Mouse (Mus musculus) gastrocnemius, adult 18-20 months (tissue): ENCODE data around the gene Frem1. TPM values are rescaled to one million over a fixed set of nuclear protein-coding genes. Genes with fewer than 3 reads are reported as not detected.

ENCODE experiments used
- DNase-seq: peaks from one replicate; pipeline ENCODE4 v3.0.0; 2021; ENCODE audit warnings: low spot score
- total RNA-seq, 2 experiments: library from RNA; stranded (reverse); gene quantifications; 2 replicates each; pipeline ENCODE4 v1.2.3; 2021

Frem1 gene
- total RNA-seq, 2 experiments from 2014 or later = 0.19 to 0.37 TPM

DNA sequence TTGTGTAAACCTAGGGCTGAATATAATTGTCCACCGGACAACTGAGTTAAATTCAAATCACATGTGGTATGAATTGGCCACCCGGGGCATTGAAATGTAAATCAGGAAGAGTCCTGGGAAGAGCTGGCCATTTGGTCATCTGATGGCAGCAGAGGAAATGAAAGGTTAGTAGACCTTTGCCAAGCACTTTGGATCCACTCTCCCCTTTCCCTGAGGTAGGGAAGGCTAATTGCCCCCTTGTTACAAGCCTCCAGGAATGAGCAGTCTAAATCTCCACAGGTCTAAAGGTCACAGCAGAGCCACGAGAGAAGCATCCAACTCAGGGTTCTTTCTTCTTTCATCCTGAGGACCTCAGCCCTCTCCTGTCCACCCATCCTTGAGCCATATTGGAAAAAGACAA, 20.5 kb downstream of the Frem1 start:
- DNase-seq = no peak

DNA sequence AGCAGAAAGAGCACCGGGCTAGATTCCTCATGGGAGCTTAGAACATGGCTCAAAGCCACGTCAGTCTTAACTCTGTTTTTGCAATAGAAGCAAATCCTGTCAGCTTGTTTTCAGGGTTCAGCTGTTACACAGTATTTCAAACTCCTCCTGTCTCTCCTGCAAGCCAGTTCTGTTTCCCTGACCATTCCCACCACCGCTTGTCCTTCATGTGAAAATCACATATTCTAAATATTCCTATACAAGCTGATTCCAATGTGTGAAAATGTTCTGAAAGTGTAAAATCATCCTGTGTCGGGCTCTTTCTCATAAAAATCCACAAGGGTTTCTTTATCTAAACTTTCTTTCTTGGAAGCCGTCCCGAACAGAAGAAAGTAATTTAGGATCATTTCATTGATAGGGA, 22.0 kb downstream of the Frem1 start:
- DNase-seq = no peak

DNA sequence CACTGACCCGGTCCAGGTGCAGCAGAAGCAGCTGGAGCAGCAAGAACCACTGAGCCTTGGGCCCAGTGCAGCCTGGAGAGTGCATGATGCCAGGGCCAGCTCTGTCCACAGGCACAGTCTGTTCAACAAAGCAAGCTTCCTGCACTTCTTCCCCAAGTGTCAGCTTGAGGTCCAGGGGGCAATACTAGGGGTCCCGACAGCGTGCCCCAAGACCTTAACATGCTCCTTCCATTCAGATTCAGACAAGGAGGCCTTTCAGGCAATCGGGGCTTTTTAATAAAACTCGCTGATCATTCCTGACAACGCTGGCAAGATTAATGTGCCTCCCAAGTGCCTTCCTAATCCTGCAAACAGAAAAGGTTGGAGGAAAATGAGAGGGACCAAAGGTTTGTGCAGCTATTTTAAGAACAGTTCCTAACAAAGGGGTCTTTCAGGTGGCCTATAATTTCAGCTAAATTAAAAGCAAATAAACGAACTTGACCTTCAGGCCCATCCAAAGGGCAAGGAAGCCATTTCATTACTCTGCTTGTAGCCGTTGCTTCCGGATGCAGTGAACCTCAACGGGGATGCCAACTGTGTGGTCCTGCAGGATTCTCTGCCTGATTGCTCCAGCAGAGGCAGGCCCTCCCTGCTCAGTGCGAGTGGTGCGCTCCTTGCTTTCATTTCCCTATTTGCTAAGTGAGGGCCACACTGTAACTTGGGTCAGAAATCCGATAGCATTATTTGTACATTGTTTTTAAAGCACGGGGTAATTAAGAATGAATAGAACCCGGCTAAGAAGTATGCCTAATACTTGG, 31.2 kb downstream of the Frem1 start:
- no peak for DNase-seq

DNA sequence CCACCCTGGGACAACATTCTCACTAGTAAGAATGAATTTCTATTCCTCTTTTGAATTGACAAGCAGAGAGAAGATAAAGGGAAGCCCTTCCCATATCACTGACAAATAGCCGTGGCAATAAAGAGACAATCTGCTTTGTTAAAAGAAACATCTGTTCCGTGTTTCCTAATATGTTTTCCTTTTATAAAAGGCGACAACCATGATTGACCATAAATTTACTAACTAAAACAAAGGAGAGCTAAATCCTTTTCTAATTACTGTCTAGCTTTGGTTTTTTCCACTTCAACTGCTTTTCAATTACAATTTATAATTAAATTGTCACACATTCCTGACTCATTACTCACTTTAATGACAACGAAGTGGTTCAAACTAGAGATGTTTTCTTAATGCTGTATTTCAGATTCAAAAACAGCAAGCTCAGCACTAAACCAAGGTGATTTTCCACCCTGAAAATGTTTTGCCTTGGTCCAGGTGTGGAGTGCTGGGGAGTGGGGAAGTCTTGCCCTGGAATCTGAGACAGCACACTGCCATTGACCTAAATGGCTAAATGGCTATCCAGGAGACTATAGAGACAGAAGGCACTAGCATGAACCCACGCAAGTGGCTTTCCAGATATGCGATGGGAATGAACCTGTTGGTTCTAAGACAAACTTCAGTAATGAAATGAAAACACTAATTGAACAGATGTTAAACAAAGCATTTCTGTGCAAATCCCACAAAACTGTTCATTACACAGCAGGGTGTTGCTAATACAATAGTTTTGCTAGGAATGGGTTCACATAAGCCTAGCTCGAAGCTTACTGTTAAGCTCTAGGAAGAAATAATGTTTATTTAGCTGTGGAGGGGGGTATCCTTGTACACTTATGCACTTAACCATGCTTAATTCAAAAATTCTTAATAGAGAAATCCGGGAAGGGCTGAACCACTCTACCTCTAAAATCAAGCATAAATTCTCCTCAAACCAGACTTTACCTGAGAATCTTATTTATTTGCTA, 33.7 kb downstream of the Frem1 start:
- no peak for DNase-seq

DNA sequence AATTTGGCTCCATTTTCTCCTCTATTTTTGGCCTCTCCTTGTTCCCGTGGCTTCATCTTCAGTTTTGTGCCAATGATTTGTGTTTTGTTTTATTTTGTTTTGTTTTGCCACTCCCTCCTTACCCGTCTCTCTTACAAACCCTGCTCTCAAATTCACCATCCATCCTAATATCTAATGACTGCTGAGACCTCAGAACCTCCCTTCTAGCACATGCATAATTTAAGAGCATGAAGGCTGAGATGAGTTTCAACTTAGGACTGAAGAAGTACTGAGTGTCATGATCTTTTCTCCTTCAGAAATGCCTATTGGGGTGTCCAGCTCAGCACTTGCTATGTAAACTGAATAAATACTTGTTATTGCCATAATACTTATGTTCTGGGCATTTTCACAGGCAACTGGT, 37.6 kb downstream of the Frem1 start:
- no peak for DNase-seq

DNA sequence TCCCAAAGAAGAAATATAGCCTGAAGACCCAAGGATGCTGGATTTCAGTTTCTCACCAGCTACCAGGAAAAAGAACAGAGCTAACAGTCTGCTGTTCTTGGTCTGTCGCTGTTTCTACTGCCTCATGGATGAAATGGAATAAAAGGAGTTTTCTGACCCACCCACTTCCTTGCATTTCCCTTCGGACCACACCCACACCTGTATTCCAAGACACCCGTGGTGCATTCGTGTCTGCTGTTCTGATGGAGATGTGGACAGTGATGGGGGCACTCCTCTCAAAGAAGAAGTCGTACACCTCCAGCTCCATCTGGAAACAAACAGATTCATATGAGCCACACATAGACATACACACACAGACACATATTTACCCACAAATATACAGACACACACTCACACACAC, 48.1 kb downstream of the Frem1 start:
- DNase-seq = no peak

DNA sequence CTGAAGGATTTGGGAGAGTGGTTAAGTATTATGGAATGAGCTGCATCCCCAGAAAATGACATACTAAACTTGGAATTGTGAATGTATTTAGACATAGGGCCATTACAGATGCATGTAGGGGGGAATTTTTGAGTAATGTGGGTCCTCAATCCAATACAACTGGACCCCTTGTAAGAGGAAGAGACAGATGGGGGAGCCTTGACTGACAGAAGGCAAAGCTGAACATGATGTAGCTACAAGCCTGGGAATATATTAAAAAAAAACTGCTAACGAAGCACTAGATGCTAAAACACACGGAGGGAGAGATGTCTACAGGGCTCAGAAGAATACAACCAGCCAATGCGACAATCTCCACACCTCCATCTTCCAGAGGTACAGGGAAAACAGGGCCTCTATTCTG, 60.1 kb downstream of the Frem1 start:
- no peak for DNase-seq

DNA sequence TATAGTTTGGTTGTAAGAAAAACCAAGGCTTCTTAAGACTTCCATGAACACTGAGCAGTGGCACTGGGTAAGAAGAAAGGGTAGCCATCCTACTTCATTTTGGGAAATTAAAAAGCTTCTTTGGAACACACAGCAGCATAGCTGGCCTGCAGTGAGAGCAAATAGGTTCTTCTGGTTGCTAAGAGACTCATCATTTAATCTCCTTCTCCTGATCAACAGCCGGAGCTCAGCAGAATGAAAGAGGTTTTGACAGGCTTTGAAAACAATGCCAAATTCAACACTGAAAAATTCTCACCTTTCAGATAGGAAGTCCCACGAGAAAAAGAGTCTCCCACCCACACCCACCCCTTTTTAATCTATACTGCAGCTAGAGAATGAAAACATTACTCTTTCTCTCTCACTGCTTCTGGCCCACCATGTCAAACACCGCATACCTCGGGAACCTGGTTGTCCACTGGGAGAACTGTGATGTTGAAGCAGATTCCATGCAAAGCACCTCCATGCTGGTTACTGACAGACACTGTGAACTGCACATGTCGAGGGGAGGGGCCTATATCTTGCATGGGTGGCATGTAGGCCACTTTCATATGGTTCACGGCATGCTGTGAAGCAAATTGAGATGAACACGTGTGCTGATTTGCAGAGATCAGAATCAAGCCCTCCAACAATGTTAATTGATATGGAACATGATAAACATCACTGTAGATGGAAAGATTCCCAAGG, 61.0 kb downstream of the Frem1 start:
- no peak for DNase-seq

DNA sequence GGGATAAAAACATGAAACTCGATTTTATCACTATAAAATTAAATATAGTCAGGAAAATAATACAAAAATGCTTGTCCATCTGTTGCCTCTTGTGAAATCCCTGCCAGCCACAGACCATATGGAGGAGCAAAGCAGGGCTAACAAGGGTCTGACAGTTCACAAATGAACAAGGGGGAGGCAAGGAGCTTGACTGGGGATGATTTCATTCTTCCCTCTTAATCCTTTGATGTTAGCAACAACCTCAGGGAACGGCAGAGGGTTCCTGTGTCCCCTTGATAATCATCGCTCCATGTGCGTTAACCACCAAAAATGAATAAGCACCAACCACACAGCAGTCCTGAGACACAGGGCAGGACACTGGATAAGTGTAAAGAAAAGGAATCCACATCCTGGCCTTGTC, 79.8 kb downstream of the Frem1 start:
- DNase-seq = no peak

DNA sequence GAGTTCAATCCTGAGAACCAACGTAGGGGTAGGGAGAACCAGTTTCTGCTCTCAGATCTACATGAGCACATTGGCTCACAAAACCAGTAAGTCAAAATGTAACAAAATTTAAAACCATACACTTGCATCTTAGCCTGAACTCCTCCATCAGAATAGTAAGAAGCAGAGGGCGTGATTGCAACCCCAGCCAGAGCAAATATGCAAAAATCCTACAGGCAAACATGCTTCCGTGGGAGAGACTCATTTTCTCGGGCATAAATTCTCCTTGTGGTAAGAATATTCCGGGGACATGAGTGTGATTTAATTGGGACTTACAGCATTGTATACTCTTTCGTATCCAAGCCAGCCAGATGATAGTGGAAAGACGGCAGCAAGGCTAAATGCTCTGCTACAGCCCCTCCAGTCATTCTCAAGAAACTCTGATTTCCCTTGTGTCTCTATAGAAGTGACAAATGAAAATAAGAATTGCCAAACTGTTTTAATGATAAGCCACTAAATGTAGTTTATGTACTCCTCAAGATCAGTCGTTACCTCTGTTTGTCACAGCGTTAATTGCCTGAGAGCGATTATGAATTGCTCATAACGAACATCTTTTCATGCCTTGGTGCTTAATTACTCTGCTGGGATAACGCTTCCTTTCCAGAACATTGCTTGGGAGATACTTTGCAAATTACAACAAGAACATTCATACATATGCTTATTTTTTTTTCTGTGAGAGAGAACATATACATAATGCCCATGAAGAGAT, 81.1 kb downstream of the Frem1 start:
- DNase-seq = no peak

DNA sequence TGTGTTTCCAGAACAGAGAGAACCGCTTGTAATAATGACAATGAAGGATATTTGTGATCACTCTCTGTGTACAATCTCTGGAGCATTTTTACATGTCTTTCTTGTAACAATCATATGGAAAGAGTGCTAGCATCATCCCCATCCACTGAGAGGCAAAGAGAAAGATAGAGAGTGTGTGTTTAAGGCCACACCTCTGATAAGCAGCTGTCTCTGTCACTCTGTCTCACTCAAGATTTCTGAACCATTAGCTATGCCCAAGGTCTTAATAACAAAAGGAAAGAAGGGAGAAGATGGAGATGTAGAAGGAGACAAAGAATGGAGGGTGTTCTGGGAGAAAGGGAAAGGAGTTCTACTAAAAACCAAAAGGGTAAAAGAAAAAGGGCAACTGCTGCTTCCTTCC, 91.1 kb downstream of the Frem1 start:
- DNase-seq = no peak

DNA sequence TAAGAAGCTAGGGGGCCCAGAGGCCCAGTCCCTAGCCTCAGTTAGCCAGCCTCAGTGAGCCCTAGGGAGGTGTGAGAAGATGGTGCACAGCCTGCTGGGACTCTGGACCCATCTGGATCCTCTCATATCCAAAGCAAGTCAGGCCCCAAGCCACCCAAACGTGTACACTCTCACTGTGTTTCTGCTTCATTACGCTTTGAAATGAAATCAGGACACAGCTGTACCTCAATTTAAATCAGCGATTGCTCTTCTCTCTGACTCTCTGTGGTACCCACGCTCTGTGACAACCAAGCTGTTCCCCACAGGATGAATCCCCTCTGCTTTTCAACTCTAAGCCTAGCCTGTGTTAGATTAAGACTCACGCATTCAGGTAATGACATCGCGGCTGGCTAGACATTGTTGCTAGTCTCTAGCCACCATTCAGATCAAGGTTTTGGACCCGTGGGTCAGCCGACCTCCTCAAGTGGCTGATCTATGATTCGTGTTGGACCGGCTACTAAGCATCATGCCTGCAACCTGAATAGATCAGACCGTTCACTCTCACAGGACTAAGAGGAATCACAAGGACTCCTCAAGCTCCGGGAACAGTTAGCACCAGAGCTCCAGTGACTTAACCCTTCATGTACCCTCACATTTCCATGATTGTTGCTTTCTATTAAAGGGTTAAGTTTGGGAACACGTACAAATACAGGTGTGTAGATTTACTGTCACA, 94.2 kb downstream of the Frem1 start:
- no peak for DNase-seq

DNA sequence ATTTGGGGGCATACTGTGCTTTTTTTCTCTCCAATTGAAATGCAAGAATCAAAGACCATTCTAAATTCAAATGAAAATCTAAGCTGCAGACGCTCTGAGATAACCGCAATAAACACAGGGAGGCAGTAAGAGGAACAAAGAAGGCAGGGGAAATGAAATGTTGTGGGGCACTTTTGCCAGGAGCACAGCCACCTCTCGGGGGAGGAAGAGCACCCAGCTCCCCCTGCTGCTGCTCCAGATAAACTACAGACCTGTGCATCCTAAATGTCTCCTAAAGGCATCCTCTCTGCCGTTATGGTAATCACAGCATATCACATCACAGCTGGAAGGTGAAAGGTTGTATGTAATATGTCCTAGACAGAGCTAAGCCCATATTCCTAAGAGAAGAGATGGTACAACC, 98.1 kb downstream of the Frem1 start:
- DNase-seq = no peak

DNA sequence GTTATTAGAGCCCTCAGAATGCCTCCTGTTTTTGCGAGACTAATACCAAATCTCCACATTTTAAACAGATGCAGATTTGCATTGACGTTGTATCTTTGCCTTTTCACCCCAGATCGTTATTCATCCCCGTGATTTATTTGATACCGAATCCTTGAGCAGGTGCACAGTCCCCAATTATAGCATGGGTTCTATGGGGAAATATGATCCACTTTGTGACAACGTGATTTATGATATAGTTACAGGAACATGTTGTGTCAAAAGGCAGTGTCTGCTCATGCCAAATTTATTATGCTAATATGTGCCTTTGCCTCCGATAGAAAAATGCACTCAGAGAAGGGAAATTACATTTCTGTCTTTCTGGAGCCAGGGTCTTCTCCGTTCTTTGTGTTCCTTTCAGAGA, 102.6 kb downstream of the Frem1 start:
- peak; percentile 38 for DNase-seq

DNA sequence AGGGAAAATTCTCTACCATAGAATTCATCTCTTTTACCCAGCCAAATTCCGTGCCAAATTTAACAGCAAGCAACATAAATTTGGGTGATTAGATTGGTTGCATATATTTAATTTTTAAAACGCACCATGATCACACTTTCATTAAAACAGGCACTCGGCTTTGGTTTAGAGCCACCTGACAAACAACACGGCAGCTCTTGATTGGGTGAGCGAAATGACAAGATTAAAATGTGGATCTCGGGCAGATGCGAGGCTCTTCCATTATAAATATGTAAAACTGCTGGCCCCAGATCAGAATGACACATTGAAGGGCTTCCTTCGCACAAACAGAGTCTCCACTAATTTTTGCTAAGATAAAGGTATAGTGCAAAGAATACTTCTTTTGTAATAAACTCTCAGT, 105.4 kb downstream of the Frem1 start:
- DNase-seq = no peak

DNA sequence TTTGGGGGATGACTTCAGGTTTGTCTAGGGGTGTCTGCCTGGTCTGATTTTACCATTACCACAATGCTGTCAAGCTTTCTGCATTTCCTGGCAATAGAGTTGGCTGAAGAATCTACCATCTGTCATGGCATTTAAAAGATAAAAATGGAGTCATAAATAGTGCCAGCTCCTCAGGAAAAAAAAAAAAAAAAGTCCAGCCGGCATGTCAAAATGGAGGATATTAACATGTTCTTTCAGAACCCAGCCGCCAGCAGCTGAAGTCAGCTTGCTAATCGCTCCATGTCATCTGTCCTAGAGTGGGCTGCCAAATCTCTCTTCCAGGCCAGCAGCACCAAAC, 105.9 kb downstream of the Frem1 start:
- no peak for DNase-seq

DNA sequence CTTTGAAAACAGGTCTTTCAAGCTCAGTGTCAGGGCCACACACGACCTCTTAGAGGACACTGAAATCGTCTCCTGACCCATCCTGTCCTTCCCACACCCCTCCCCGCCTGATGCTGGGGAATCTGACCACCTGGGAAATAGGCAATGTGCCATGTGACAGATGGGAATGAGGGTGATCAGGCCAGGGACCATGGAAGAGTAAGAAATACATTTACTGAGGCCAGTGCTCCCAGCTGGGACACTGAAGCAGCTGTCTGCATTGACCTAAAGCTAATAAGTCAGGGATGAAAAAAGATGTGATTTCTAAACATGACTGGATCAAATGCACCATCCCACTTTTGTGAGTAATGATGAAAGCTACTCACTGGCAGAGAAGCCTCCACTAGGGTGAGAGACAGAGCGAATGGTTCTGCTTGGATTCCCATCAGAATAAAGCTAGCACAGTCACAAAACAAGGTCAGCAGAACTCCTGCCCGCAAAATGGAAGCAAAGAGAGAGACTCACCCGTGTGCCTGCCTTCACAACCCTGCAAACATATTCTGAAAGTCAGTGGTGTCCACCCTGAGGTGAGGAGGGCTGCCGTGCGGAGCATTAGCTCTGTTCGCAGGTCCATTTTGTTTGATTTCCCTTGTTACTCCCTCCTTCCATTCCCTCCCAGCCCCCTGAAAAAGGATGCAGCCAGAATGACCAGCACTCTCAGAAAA, 106.4 kb downstream of the Frem1 start:
- no peak for DNase-seq

DNA sequence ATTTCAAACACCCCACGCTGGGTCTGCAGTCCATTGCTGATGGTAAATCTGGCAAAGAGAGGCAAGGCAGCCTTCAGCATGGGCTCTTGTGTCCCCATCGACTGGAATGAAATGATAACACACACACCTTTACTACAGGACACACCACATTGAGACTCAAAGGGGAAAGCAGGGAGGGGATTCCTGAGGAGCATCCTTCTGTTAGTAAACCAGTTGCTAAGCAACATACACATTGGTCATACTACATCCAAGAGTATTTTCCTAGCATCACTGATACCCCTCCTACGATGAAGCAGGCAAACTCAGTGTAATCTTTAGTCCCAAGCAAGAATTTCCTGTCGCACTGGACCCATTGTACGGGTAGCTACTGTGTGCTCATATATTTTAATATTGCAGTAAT, 111.5 kb downstream of the Frem1 start:
- DNase-seq = no peak

DNA sequence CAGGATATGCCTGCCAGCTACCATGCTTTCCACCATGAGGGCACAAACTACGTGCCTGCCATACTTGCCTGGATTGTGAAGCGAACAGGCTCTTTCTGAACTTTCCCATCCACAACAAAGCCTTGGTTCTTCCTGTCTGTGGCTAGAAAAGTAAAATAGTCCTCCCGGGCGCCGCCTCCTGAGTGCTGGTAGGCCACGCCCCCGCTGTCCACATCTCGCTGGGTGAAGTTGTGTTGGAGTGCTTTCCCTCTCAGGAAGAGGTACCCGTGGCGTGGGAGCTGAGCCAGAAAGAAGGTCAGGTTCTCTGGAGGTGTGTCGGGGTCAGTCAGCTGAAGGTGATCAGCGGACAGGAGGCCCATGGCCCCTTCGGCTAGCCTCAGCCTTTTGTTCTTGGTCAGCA, 111.9 kb downstream of the Frem1 start:
- no peak for DNase-seq

DNA sequence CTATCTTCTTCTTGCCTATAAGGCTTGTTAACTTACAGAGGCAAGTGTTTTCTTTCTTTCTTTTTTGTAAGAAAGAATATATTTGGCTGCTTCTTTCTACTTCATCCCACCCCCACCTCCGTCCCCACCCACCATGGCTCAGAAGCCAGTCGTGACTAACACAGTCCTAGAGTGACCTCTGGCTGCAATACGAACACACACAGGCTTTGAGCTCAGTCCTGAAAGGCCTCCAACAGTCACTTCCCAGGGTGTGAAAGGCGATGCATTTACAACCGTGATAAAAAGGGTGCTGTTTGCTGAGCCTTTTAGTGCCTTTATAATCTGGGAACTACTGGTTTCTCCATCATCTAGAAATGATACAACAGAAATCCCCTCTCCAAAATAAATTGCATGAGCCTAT, 117.8 kb downstream of the Frem1 start:
- peak; percentile 55 for DNase-seq
